Mouse (Mus musculus): ENCODE data around the gene Psmg3. TPM values are rescaled to one million over a fixed set of nuclear protein-coding genes. Genes with fewer than 3 reads are reported as not detected.

Psmg3 gene
- polyA plus RNA-seq, 1 experiment, result 15.5 TPM

GRCm38 (mm10) chr5:139809397-139809796 is 17.3 kb downstream of the Psmg3 start:
- H3K27me3 ChIP-seq (ENCODE audit: control insufficient read depth, insufficient read depth, low read length), result no peaks in the 10 kb centered on the region
- H3K36me3 ChIP-seq (ENCODE audit: control insufficient read depth, insufficient read depth, low read length), result no peaks in the 10 kb centered on the region
- no peak overlapping the region for H3K27ac ChIP-seq (ENCODE audit: insufficient read depth, low read length)
- WGBS, result 58% methylated on average over 4 of the region's 4 CpGs
- no peak for DNase-seq (ENCODE audit: low read depth in 1 of 2, low spot score in 2 of 2)
- TF ChIP-seq POLR2A (IDR thresholded peaks at IDR 0.05; ENCODE audit: low read depth, low read length) (no peak), CTCF (IDR thresholded peaks at IDR 0.05; ENCODE audit: extremely low read depth, insufficient read depth, insufficient read length, insufficient replicate concordance) (no peak)
- H3K4me3 ChIP-seq (ENCODE audit: extremely low read depth, insufficient read depth, insufficient read length), result no peak overlapping the region
- H3K4me1 ChIP-seq (ENCODE audit: control insufficient read depth, insufficient read depth, insufficient read length), result no peaks in the 10 kb centered on the region

GRCm38 (mm10) chr5:139805924-139806323 is 20.8 kb downstream of the Psmg3 start:
- Histone ChIP-seq H3K27ac (ENCODE audit: insufficient read depth, low read length) (peak overlapping the region; percentile 67; the same call in 1 of the 2 replicates), H3K4me3 (ENCODE audit: extremely low read depth, insufficient read depth, insufficient read length) (no peak overlapping the region), H3K36me3 (ENCODE audit: control insufficient read depth, insufficient read depth, low read length) (peaks cover 8% of the 10 kb centered on the region), H3K4me1 (ENCODE audit: control insufficient read depth, insufficient read depth, insufficient read length) (no peaks in the 10 kb centered on the region), H3K27me3 (ENCODE audit: control insufficient read depth, insufficient read depth, low read length) (no peaks in the 10 kb centered on the region)
- DNase-seq (ENCODE audit: low read depth in 1 of 2, low spot score in 2 of 2), result no peak
- no peak for TF ChIP-seq CTCF (IDR thresholded peaks at IDR 0.05; ENCODE audit: extremely low read depth, insufficient read depth, insufficient read length, insufficient replicate concordance)
- TF ChIP-seq POLR2A (IDR thresholded peaks at IDR 0.05; ENCODE audit: low read depth, low read length), result no peak
- 93% methylated on average over 8 of the region's 8 CpGs for WGBS

DNA sequence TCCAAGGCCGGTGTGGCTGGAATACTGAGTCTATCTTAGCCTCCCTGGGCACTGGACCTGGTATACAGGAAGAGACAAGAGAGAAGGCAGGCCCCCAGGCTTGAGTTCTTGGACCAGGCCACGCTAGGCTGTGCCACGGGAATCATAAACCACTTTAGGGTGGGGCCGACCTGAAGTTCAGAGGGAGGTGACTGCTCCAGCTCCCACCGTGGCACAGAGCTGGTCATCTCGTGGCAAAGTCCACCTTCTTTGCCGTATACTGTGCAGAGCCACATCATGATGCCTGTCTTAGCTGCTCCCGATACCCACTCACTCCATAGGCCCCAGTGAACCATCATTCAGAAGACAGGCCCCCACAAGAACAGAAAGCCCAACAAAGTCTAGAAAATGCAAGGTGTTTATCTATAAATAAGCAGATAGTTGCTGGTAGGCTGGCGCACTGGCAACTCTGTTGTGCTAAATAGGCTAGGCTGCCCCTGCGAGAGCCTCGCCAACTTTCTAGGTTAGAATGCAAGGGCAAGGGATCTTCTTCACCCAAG is 22.0 kb downstream of the Psmg3 start:
- H3K4me1 ChIP-seq (ENCODE audit: control insufficient read depth, insufficient read depth, insufficient read length), result no peaks in the 10 kb centered on the region
- peaks cover 21% of the 10 kb centered on the region for H3K36me3 ChIP-seq (ENCODE audit: control insufficient read depth, insufficient read depth, low read length)

GRCm38 (mm10) chr5:139804107-139804551 is 22.6 kb downstream of the Psmg3 start:
- DNase-seq (ENCODE audit: low read depth in 1 of 2, low spot score in 2 of 2), result no peak
- Histone ChIP-seq H3K27ac (ENCODE audit: insufficient read depth, low read length) (peak overlapping the region; percentile 67; the same call in 1 of the 2 replicates), H3K4me3 (ENCODE audit: extremely low read depth, insufficient read depth, insufficient read length) (no peak overlapping the region), H3K36me3 (ENCODE audit: control insufficient read depth, insufficient read depth, low read length) (peaks cover 26% of the 10 kb centered on the region), H3K4me1 (ENCODE audit: control insufficient read depth, insufficient read depth, insufficient read length) (no peaks in the 10 kb centered on the region), H3K27me3 (ENCODE audit: control insufficient read depth, insufficient read depth, low read length) (no peaks in the 10 kb centered on the region)
- TF ChIP-seq CTCF (IDR thresholded peaks at IDR 0.05; ENCODE audit: extremely low read depth, insufficient read depth, insufficient read length, insufficient replicate concordance) (no peak), POLR2A (IDR thresholded peaks at IDR 0.05; ENCODE audit: low read depth, low read length) (no peak)
- 15% methylated on average over 6 of the region's 6 CpGs for WGBS

More for the DNA sequence above, 22.0 kb downstream of the Psmg3 start:
- Histone ChIP-seq H3K27ac (ENCODE audit: insufficient read depth, low read length) (peak overlapping the region; percentile 67; the same call in 1 of the 2 replicates), H3K27me3 (ENCODE audit: control insufficient read depth, insufficient read depth, low read length) (no peaks in the 10 kb centered on the region), H3K4me3 (ENCODE audit: extremely low read depth, insufficient read depth, insufficient read length) (no peak overlapping the region)
- no peak for TF ChIP-seq CTCF (IDR thresholded peaks at IDR 0.05; ENCODE audit: extremely low read depth, insufficient read depth, insufficient read length, insufficient replicate concordance)
- no peak for TF ChIP-seq POLR2A (IDR thresholded peaks at IDR 0.05; ENCODE audit: low read depth, low read length)
- no peak for DNase-seq (ENCODE audit: low read depth in 1 of 2, low spot score in 2 of 2)
- 80% methylated on average over 11 of the region's 11 CpGs for WGBS

- Histone ChIP-seq H3K27me3 (ENCODE audit: control insufficient read depth, insufficient read depth, low read length) (no peaks in the 10 kb centered on the region), H3K27ac (ENCODE audit: insufficient read depth, low read length) (peak overlapping the region; percentile 45; the same call in 1 of the 2 replicates), H3K36me3 (ENCODE audit: control insufficient read depth, insufficient read depth, low read length) (peaks cover 28% of the 10 kb centered on the region), H3K4me3 (ENCODE audit: extremely low read depth, insufficient read depth, insufficient read length) (no peak overlapping the region), H3K4me1 (ENCODE audit: control insufficient read depth, insufficient read depth, insufficient read length) (no peaks in the 10 kb centered on the region)
- no peak for DNase-seq (ENCODE audit: low read depth in 1 of 2, low spot score in 2 of 2)
- 30% methylated on average over 12 of the region's 12 CpGs for WGBS
- TF ChIP-seq CTCF (IDR thresholded peaks at IDR 0.05; ENCODE audit: extremely low read depth, insufficient read depth, insufficient read length, insufficient replicate concordance) (no peak), POLR2A (IDR thresholded peaks at IDR 0.05; ENCODE audit: low read depth, low read length) (no peak)
These were observed 23.0 kb downstream of the Psmg3 start for GRCm38 (mm10) chr5:139803601-139804102.

- TF ChIP-seq POLR2A (IDR thresholded peaks at IDR 0.05; ENCODE audit: low read depth, low read length) (no peak), CTCF (IDR thresholded peaks at IDR 0.05; ENCODE audit: extremely low read depth, insufficient read depth, insufficient read length, insufficient replicate concordance) (no peak)
- DNase-seq (ENCODE audit: low read depth in 1 of 2, low spot score in 2 of 2), result no peak
- Histone ChIP-seq H3K36me3 (ENCODE audit: control insufficient read depth, insufficient read depth, low read length) (peaks cover 28% of the 10 kb centered on the region), H3K27me3 (ENCODE audit: control insufficient read depth, insufficient read depth, low read length) (no peaks in the 10 kb centered on the region), H3K27ac (ENCODE audit: insufficient read depth, low read length) (peak overlapping the region; percentile 8; the same call in 1 of the 2 replicates), H3K4me3 (ENCODE audit: extremely low read depth, insufficient read depth, insufficient read length) (no peak overlapping the region), H3K4me1 (ENCODE audit: control insufficient read depth, insufficient read depth, insufficient read length) (no peaks in the 10 kb centered on the region)
- WGBS, result 84% methylated on average over 8 of the region's 8 CpGs
These were observed 23.5 kb downstream of the Psmg3 start for GRCm38 (mm10) chr5:139803165-139803564.

DNA sequence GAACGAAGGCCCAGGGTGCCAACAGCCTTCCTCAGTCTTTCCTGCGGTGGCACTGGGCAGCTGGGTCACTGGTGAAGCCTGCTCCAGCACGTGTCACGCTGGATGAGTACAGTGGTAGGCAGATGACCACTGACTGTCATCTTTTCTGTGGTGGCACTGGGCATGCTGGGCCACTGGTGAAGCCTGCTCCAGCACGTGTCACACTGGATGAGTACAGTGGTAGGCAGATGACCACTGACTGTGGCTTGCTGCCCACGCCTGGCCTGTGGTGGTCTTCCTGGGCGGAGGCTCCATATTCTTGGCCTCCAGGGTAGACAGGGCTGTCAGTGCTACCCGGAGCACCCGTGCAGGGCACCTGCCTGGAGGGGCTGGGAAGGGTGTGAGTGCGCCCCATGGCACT is 24.8 kb downstream of the Psmg3 start:
- Histone ChIP-seq H3K27me3 (ENCODE audit: control insufficient read depth, insufficient read depth, low read length) (no peaks in the 10 kb centered on the region), H3K27ac (ENCODE audit: insufficient read depth, low read length) (no peak overlapping the region), H3K4me3 (ENCODE audit: extremely low read depth, insufficient read depth, insufficient read length) (no peak overlapping the region), H3K4me1 (ENCODE audit: control insufficient read depth, insufficient read depth, insufficient read length) (no peaks in the 10 kb centered on the region; the same call in 1 of the 2 replicates), H3K36me3 (ENCODE audit: control insufficient read depth, insufficient read depth, low read length) (peaks cover 30% of the 10 kb centered on the region)
- TF ChIP-seq POLR2A (IDR thresholded peaks at IDR 0.05; ENCODE audit: low read depth, low read length), result no peak
- no peak for TF ChIP-seq CTCF (IDR thresholded peaks at IDR 0.05; ENCODE audit: extremely low read depth, insufficient read depth, insufficient read length, insufficient replicate concordance)
- DNase-seq (ENCODE audit: low read depth in 1 of 2, low spot score in 2 of 2), result no peak
- WGBS, result 90% methylated on average over 10 of the region's 10 CpGs

Measured in spleen, adult 2 months (tissue).